Mouse (Mus musculus): ENCODE data around the gene Slco1a5.
"Not testable (repeated sequence)": the region's sequence is repeated elsewhere in the genome, so short reads cannot be mapped to it uniquely, and the experiment has no call there.

The Slco1a5 gene

GRCm38 (mm10) chr6:142322881-142323280 lies at the start of gene Slco1a5:
Gene Slco1a5, minus strand, starts transcription at chr6:142322981.
- DNase-seq (ENCODE audit: low read depth, low spot score): no peak

GRCm38 (mm10) chr6:142369568-142369967 lies 46.8 kb upstream of the Slco1a5 start:
- DNase-seq (ENCODE audit: low read depth, low spot score): no peak

- DNase-seq (ENCODE audit: low read depth, low spot score): no peak
Observed at GRCm38 (mm10) chr6:142367565-142367964, 44.8 kb upstream of the Slco1a5 start.

GRCm38 (mm10) chr6:142366473-142367018 lies 43.8 kb upstream of the Slco1a5 start:
- no peak for DNase-seq (ENCODE audit: low read depth, low spot score)

- DNase-seq (ENCODE audit: low read depth, low spot score): no peak
Observed at GRCm38 (mm10) chr6:142365742-142366472, 43.1 kb upstream of the Slco1a5 start.

GRCm38 (mm10) chr6:142363019-142363576 lies 40.3 kb upstream of the Slco1a5 start:
- no peak for DNase-seq (ENCODE audit: low read depth, low spot score)

- DNase-seq (ENCODE audit: low read depth, low spot score): no peak
Observed at GRCm38 (mm10) chr6:142362036-142362435, 39.3 kb upstream of the Slco1a5 start.

GRCm38 (mm10) chr6:142357106-142357505 lies 34.3 kb upstream of the Slco1a5 start:
- DNase-seq (ENCODE audit: low read depth, low spot score): no peak

GRCm38 (mm10) chr6:142352099-142352498 lies 29.3 kb upstream of the Slco1a5 start:
- not testable (repeated sequence) for DNase-seq (ENCODE audit: low read depth, low spot score)

- no peak for DNase-seq (ENCODE audit: low read depth, low spot score)
Observed at GRCm38 (mm10) chr6:142347431-142348385, 24.9 kb upstream of the Slco1a5 start.

- DNase-seq (ENCODE audit: low read depth, low spot score): no peak
Observed at GRCm38 (mm10) chr6:142346181-142347110, 23.7 kb upstream of the Slco1a5 start.

- DNase-seq (ENCODE audit: low read depth, low spot score): peak; percentile 52
Observed at GRCm38 (mm10) chr6:142345440-142346038, 22.8 kb upstream of the Slco1a5 start, which contains the start of gene Pyroxd1. Gene Pyroxd1, plus strand, starts transcription at chr6:142345654.

GRCm38 (mm10) chr6:142343561-142343960 lies 20.8 kb upstream of the Slco1a5 start:
- DNase-seq (ENCODE audit: low read depth, low spot score): peak; percentile 41

GRCm38 (mm10) chr6:142339576-142339975 lies 16.8 kb upstream of the Slco1a5 start:
- no peak for DNase-seq (ENCODE audit: low read depth, low spot score)

GRCm38 (mm10) chr6:142338961-142339360 lies 16.2 kb upstream of the Slco1a5 start:
- no peak for DNase-seq (ENCODE audit: low read depth, low spot score)

- DNase-seq (ENCODE audit: low read depth, low spot score): no peak
Observed at GRCm38 (mm10) chr6:142329201-142329600, 6.4 kb upstream of the Slco1a5 start.

GRCm38 (mm10) chr6:142326598-142326997 lies 3.8 kb upstream of the Slco1a5 start:
- DNase-seq (ENCODE audit: low read depth, low spot score): no peak

GRCm38 (mm10) chr6:142317106-142317505 lies 5.7 kb downstream of the Slco1a5 start:
- no peak for DNase-seq (ENCODE audit: low read depth, low spot score)

GRCm38 (mm10) chr6:142314285-142314684 lies 8.5 kb downstream of the Slco1a5 start:
- DNase-seq (ENCODE audit: low read depth, low spot score): no peak

GRCm38 (mm10) chr6:142305076-142305475 lies 17.7 kb downstream of the Slco1a5 start:
- DNase-seq (ENCODE audit: low read depth, low spot score): no peak

Data from c-Kit-negative CD71-positive TER-119-positive erythroid progenitor cells, embryonic 14.5 days (primary cell).